Mouse (Mus musculus) G1E (cell line): ENCODE results near the gene Prcc.

Experiments
- CTCF ChIP-seq: IDR thresholded peaks from 2 replicates; pipeline ENCODE4 v1.5.1; 2012; ENCODE audit warnings: low read depth, low read length, inconsistent platforms, mixed read lengths
- GATA1 ChIP-seq: IDR thresholded peaks from 2 replicates; pipeline ENCODE4 v1.6.1; 2012; ENCODE audit warnings: borderline replicate concordance, low read length, inconsistent platforms, mixed read lengths
- GATA2 ChIP-seq: IDR thresholded peaks from 2 replicates; pipeline ENCODE4 v1.6.1; 2012; ENCODE audit warnings: low read depth, low read length, inconsistent platforms, borderline replicate concordance
- POLR2AphosphoS5 ChIP-seq: IDR thresholded peaks from 2 replicates; pipeline ENCODE4 v1.6.1; 2012; ENCODE audit warnings: low read depth, low read length, inconsistent platforms; ENCODE audit not compliant: insufficient replicate concordance

GRCm38 (mm10) chr3:87899266-87899665, 13.9 kb upstream of the Prcc start:
- TF ChIP-seq GATA1 (no peak), CTCF (no peak), POLR2AphosphoS5 (no peak), GATA2 (no peak)
